Mouse (Mus musculus) retina, embryonic 14.5 days (tissue): ENCODE data around the gene Gm12216.

ENCODE experiments used
- DNase-seq: peaks from one replicate; pipeline ENCODE4 v3.0.0-alpha.2; 2015; ENCODE audit warnings: low spot score

Gene Gm12216

GRCm38 (mm10) chr11:53770125-53770791 lies 88.8 kb downstream of the Gm12216 start:
- DNase-seq, result peak; percentile 76

DNA sequence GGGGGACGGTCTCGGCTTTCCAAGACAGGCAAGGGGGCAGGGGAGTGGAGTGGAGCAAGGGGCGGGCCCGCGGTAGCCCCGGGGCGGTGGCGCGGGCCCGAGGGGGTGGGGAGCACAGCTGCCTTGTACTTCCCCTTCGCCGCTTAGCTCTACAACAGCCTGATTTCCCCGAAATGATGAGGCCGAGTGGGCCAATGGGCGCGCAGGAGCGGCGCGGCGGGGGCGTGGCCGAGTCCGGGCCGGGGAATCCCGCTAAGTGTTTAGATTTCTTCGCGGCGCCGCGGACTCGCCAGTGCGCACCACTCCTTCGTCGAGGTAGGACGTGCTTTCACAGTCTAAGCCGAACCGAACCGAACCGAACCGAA lies 89.3 kb downstream of the Gm12216 start, which contains the start of gene Irf1:
TSS of gene Irf1 (plus strand) at position 255 of the 365 bp plus-strand sequence.
- DNase-seq, result peak; percentile 88

DNA sequence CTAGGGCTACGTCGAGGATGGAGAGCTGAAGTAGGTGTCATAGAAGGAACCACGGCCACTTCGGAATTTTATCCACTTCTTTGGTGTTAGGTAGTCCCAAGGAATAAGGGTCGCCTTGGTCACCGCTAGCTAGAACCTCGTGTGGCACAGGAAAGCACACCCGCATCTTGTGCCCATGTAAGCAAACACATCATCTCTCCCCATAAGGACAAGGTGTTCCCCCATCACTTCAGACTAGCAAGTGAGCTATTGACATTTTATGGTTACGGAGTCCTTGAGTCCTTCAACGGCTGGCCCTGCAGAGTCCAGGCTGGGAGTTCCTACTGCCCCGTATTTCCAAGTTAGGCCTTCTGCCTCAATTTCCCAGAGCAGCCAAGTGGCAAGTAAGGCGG lies 89.9 kb downstream of the Gm12216 start:
- DNase-seq, result no peak

GRCm38 (mm10) chr11:53768422-53769184 lies 90.5 kb downstream of the Gm12216 start:
- DNase-seq, result no peak

- no peak for DNase-seq
These were observed 94.5 kb downstream of the Gm12216 start for GRCm38 (mm10) chr11:53764581-53764980.

GRCm38 (mm10) chr11:53763496-53764140 lies 95.4 kb downstream of the Gm12216 start:
- DNase-seq, result peak; percentile 79

DNA sequence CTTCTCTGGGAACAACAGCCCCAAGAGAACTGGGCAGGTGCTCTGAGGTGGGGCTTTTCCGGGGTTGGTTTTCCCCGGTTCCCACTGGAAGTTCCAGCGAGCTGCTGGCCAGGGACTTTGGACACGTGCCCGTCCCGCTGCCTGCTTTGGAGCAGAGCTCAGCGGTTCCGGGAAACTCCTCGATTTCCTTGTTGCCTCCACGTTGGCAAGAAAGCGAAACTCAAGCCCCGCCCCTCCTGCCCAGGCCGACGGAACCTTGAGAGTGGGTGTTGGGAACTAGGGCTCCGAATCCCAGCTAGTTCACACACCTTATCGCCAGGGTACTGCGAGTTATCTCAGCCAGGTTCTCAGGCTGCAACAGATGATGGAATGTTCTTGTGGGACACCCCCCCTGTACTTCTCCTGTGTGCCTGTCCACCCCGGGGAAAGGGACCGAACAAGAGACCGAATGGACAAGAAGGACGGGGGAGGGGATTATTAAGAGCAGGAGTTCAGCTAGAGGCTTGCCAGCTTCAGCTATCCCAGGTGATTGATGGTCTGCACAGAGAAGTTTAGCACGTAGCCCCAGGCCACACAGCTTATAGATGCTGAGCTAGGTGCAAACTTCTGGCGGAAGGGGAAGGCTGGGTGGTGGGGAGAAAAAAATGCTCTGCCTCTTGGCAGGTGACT lies 96.1 kb downstream of the Gm12216 start:
- DNase-seq, result peak; percentile 16

- no peak for DNase-seq
These were observed 96.6 kb downstream of the Gm12216 start for GRCm38 (mm10) chr11:53762426-53762825.

DNA sequence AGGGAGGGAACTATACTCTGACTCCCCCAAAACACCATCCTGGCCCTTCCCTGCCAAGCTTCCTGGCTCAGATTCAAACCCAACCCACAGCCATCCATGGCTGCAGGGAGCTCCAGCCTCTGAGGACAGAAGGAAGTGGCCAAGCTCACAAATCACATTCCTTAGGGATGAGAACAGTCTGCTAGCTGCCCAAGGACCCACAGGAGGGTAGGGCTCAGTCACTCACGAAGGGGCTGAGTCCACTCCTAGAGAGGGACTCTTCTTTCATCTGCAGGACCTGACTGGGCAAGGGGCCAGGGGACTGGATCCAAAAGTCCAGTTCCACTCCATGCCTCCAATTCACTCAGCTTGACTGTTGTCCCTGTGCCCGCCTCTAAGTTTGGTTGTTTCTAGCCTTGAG lies 97.2 kb downstream of the Gm12216 start:
- DNase-seq, result no peak

DNA sequence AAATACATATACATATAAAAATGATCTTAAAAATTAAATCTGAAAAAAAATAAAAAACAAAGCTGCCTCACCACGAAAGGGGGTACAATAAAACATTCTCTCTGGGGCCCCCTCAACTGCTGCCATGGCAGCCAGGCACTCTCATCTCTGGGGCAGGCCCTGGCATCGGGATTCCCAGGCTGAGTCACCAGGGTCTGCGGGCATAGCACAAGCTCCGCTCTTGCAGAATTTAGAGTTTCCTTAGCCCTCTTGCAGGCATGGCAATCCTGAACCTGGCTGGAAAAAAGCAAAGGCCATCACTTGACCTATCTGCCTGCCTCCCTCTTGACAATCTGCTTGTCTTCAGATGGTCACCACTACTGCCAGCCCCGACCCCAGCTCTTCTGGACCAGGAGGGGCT lies 97.8 kb downstream of the Gm12216 start:
- DNase-seq, result no peak

- peak; percentile 50 for DNase-seq
These were observed 99.3 kb downstream of the Gm12216 start for GRCm38 (mm10) chr11:53759545-53760406.

GRCm38 (mm10) chr11:53758791-53759351 lies 100.2 kb downstream of the Gm12216 start:
- DNase-seq, result peak; percentile 21

- peak; percentile 24 for DNase-seq
These were observed 101.0 kb downstream of the Gm12216 start for GRCm38 (mm10) chr11:53758033-53758432.

DNA sequence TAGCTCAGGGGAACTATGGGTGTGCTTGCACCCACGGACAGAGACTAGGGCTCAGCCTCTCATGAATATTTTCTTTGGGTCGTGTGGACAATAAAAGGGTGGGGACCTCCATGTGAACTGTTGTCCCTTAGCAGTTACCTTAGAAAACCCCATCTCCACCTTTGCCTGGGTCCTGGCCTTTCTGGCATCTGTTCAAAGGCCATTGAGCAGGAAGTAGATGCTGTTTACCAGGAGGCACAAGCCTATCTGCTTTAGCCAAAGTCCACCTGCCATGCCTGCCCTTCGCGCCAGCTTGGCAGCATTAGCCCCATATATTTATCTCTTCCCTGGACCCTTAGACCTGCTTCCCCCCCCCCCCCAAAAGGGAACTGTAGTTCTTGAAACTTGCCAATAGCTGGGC lies 101.4 kb downstream of the Gm12216 start:
- no peak for DNase-seq

DNA sequence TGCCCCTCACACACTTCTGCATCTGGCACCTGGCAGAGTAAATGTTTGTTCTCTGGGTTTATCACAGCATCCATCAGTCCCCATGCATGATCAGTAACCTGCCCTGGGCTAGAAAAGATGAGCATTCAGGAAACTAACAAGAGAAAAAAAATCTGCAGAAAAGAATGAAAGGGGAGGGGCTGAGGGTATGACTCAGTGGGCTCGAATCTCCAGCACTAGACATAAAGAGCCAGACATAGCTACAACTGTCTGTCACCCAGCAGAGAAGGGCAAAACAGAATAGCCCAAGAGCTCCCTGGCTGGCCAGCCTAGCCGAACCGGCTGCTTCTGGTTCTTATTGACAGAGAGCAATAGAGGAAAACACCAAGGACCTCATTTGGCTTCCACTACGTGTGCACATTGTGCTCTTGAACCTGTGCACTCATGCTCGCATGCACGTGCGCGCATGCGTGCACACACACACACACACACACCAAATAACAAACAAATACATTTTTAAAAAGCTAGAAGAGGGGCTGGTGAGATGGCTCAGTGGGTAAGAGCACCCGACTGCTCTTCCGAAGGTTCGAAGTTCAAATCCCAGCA lies 104.0 kb downstream of the Gm12216 start:
- no peak for DNase-seq

DNA sequence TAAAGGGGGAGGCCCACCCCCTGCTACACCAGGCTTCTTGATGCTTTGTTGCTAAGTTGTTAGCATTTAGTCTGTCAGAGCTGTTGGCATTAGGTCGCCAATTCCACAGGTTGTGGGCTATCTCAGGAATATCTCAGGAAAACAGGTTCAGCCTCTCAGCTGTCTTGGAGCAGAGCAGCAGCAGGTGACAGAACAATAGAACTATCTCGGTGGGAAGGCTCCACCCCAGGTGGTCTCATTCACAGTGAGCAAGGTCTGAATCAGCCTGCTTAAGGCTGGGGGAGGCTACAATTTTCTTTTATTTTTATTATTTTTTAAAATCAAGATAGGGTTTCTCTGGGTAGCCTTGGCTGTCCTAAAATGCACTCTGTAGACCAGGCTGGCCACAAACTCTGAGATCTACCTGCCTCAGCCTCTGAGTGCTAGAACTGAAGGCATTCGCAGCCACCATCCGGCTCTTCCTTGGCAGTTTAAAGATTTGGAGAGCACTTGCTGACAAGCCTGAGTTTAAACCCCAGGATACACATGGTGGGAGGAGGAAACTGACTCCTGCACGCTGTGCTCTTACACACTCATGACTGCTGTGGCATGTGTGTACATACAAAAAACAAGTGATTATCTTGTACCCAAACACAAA lies 109.2 kb downstream of the Gm12216 start:
- no peak for DNase-seq

DNA sequence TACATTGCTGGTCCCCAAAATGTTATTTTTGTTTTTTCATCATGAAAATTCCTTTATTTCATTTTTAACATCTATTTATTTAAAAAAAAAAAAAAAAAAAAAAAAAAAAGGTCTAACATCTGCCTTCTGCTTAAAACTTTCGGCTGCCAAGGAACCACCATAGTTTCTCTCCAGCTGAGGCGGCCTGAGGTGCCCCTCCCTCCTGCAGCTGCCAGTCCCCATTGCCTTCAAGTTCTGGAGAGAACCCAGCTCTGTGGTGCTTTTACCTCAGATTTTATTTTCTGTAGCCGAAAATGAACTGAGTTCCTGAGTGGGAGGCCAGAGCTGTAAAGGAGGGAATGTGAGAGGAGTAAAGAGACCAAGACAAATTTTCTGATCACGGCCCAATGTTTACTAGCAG lies 109.8 kb downstream of the Gm12216 start:
- DNase-seq, result no peak

DNA sequence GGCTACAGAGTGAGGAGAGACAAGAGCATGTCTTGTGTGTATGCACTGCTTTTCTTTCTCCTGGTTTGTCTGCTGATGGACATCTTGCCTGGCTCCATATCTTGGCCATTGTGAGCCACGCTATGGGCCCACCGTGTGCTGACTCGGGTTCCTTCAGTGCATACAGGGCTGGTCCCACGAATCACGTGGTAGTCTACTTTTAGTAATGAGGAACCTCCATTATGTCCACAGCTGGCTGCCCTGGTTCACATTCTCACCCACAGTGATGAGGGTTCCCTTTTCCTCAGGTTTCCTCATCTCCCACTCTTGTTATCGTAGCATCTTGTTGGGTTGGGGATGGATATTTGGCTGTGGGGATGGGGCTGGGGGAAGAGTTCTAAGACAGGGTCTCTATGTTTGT lies 110.4 kb downstream of the Gm12216 start:
- DNase-seq, result no peak

GRCm38 (mm10) chr11:53747985-53748384 lies 111.1 kb downstream of the Gm12216 start:
- no peak for DNase-seq

GRCm38 (mm10) chr11:53745260-53745659 lies 113.8 kb downstream of the Gm12216 start:
- DNase-seq, result no peak
